Mouse (Mus musculus) intestine, embryonic 16.5 days (tissue): Measurements from ENCODE around the gene Ranbp10. TPM values are rescaled to one million over a fixed set of nuclear protein-coding genes. Genes with fewer than 3 reads are reported as not detected.

Source experiments
- ATAC-seq: fragments of 200-750 bp; cut with Nextera tagmentation; 2 replicates; pipeline ENCODE4 v1.8.0; 2017; ENCODE audit warnings: moderate TSS enrichment, moderate library complexity
- H3K27ac ChIP-seq: fragments of 300-500 bp; sonication (generic); 2 replicates; pipeline ENCODE4 v1.5.1; 2014; ENCODE audit warnings: mild to moderate bottlenecking, low read length
- H3K27me3 ChIP-seq: fragments of 300-500 bp; sonication (generic); replicated peaks from 2 replicates; pipeline ENCODE4 v1.6.1; 2014; ENCODE audit warnings: low read length, control low read depth, mixed read lengths; ENCODE audit not compliant: control insufficient read depth, insufficient read depth
- H3K36me3 ChIP-seq: fragments of 300-500 bp; sonication (generic); 2 replicates; pipeline ENCODE4 v1.6.1; 2014; ENCODE audit warnings: low read length, control low read depth; ENCODE audit not compliant: control insufficient read depth, insufficient read depth
- H3K4me1 ChIP-seq: fragments of 300-500 bp; sonication (generic); 2 replicates; pipeline ENCODE4 v1.6.1; 2014; ENCODE audit warnings: low read length, control low read depth, mixed read lengths; ENCODE audit not compliant: control insufficient read depth, insufficient read depth
- H3K4me2 ChIP-seq: fragments of 300-500 bp; sonication (generic); 2 replicates; pipeline ENCODE4 v1.6.1; 2014; ENCODE audit warnings: low read depth, low read length, control low read depth
- H3K4me3 ChIP-seq: fragments of 300-500 bp; sonication (generic); 2 replicates; pipeline ENCODE4 v1.5.1; 2014; ENCODE audit warnings: mild to moderate bottlenecking, low read length
- H3K9ac ChIP-seq: fragments of 300-500 bp; sonication (generic); 2 replicates; pipeline ENCODE4 v1.6.1; 2014; ENCODE audit warnings: low read depth, low read length
- H3K9me3 ChIP-seq: fragments of 300-500 bp; sonication (generic); 2 replicates; pipeline ENCODE4 v1.6.1; 2016; ENCODE audit warnings: low read length, control low read depth; ENCODE audit not compliant: control insufficient read depth
- WGBS: fragments of 180-500 bp; shearing (Covaris S2); extraction: QIAGEN DNeasy Blood & Tissue Kit; methylation state at CpG from one replicate; pipeline ENCODE4 v1.1.7; 2014; 5-methylcytosine and 5-hydroxymethylcytosine counted together
- polyA plus RNA-seq: library from polyadenylated mRNA; unstranded; fragments of >200 nt; fragmentation: Nextera tagmentation; extraction: Ambion mirVana; gene quantifications from 2 replicates; pipeline ENCODE4 v1.2.1, GENCODE M21; 2015

Ranbp10 gene
- polyA plus RNA-seq = 7.1 and 8.2 TPM in 2 replicates

DNA sequence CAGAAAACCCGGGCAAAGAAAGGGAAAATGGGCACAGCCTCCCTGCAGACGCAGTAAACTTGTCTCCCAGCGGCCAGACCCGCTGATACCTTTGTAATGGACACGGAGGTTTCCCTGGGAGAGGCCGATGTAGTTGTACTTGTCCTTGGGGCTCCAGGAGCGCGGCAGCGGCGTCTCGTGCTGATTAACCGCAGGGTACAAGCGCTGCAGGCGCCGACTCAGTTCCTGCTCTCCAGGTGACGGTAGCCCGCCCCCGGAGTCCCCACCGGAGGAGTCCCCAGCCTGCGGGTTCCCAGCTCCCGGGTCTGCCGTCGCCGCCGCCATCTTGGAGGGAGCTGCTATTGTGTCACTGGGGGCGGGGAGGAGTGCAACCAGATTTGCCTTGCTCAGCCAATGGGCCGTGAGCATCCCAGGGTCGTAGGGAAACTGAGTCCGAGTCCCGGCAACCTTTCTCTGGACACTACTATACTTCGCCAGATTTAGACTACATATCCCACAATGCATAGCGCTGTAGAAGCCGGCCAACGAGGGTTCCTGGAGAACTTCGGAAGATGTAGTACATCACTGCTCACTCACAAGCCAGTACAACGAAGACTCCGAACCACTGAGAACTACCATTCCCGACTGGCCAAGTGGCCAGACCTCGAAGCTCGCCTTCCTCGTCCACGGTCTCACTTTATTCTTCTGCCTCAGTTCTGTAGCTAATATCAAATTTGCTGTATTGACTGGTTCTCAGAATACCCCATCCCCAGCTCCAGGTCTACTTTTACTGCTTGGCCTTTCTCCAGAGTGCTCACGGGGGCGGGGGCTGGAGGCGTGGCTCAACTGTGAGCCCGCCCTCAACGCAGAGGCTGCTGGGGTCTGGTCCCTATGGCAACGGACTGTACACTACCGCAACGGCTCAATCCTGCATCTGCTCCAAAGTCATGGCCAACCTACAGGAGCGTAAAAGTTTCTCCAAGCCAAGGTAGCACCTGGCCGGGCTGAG is at the start of gene Ranbp10, which contains the start of gene Tsnaxip1:
TSS of gene Ranbp10 (minus strand) at position 490 of the 988 bp plus-strand sequence.
TSS of gene Tsnaxip1 (plus strand) at position 871 of the 988 bp plus-strand sequence.
- WGBS = under 1% methylated on average over 52 of the region's 52 CpGs
- peaks cover 9% of the 10 kb centered on the region for H3K4me1 ChIP-seq
- ATAC-seq = peak; percentile 99
- H3K27me3 ChIP-seq = no peaks in the 10 kb centered on the region
- peaks cover 2% of the 10 kb centered on the region; the same call in 1 of the 2 replicates for H3K36me3 ChIP-seq
- H3K9me3 ChIP-seq = no peaks in the 10 kb centered on the region
- peak within 1 kb of the TSS; percentile 87 for H3K4me3 ChIP-seq
- peak within 1 kb of the TSS; percentile 69 for H3K27ac ChIP-seq
- peak within 1 kb of the TSS; percentile 89 for H3K9ac ChIP-seq
- peak within 1 kb of the TSS; percentile 80 for H3K4me2 ChIP-seq

DNA sequence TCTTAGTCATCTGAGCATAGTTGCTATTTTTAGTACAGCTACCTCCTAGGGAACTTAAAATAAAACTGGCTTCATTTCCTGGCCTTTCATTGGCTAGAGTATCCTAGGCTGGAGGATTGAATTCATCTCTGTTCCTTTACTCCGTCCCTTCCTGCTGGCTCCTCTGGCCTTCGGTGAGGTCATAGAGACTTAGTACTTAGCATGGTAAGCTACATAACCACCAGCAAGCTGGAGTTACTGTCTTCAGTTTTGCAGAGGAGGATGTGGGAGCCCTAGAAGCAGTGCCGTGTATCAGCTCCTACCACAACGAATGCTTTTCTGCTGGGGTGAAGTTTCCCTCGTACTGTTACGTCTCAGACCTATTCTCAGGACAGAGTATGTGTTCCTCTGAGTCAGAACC is 47.2 kb upstream of the Ranbp10 start:
- no peaks in the 10 kb centered on the region for H3K9me3 ChIP-seq
- H3K4me1 ChIP-seq = no peaks in the 10 kb centered on the region; the same call in 1 of the 2 replicates
- no peak for ATAC-seq
- no peaks in the 10 kb centered on the region for H3K27me3 ChIP-seq
- H3K4me2 ChIP-seq = no peak overlapping the region
- no peak overlapping the region for H3K27ac ChIP-seq
- peaks cover 22% of the 10 kb centered on the region for H3K36me3 ChIP-seq
- no peak overlapping the region for H3K9ac ChIP-seq
- WGBS = 80% methylated on average over 6 of the region's 6 CpGs
- H3K4me3 ChIP-seq = no peak overlapping the region

DNA sequence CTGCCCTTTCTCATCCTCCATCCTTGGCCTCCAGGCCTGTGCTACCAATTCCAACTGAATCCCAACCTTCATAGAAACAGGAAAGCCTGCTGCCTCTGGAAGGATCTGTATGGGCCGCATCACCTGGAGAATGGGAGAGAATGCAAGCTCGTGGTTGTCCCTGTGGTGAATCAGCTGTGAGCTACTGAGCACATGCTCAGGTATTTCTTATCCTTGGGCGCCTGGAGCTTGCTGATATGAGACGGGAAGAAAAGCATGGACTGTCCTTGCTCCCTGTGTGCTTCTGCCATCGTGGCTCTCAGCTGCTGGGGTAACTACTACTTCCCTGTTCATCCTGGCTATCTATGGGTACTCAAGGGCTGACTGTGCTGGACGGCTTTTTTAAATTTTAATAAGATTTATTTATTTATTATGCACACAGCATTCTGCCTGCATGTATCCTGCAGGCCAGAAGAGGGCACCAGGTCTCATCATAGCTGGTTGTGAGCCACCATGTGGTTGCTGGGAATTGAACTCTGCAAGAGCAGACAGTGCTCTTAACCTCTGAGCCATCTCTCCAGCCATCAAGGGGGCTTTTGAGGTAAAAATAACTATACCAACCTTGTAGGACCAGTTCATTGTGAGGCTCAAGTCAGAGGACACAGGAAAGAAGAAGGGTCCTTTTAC is 39.3 kb upstream of the Ranbp10 start:
- Histone ChIP-seq H3K4me2 (no peak overlapping the region), H3K27me3 (no peaks in the 10 kb centered on the region), H3K9me3 (no peaks in the 10 kb centered on the region), H3K4me3 (no peak overlapping the region), H3K36me3 (peaks cover 13% of the 10 kb centered on the region), H3K4me1 (peaks cover 19% of the 10 kb centered on the region), H3K9ac (no peak overlapping the region), H3K27ac (no peak overlapping the region)
- WGBS = 85% methylated on average over 6 of the region's 6 CpGs
- no peak for ATAC-seq

DNA sequence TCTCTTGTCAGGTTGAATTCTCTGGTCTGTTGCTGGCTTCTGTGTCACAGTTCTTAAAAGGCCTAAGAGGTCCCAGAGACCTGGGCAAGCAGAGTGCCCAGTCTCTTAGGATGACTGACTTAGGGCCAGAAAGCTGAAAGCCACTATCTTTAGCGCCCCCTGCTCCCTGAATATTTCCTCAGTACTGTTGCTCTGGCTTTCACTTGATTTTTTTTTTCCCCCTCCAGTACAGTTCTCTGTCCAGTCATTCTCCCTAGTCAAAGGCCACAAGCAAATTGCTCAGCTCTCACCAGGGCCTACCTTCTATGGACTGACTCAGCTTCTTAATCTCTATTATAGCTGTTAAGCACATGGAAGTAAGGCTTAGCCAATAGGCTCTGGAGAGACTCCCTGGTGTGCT is 34.8 kb upstream of the Ranbp10 start:
- Histone ChIP-seq H3K4me1 (peaks cover 40% of the 10 kb centered on the region), H3K4me2 (peak overlapping the region; percentile 84), H3K27me3 (no peaks in the 10 kb centered on the region), H3K9ac (peak overlapping the region; percentile 95; the same call in 1 of the 2 replicates), H3K36me3 (0 out of 2 replicates have a peak, but pooled peaks cover 6% of the 10 kb centered on the region), H3K4me3 (peak overlapping the region; percentile 100), H3K27ac (peak overlapping the region; percentile 91; the same call in 1 of the 2 replicates), H3K9me3 (no peaks in the 10 kb centered on the region)
- WGBS = 0% methylated on average over 1 of the region's 1 CpGs
- ATAC-seq = no peak

DNA sequence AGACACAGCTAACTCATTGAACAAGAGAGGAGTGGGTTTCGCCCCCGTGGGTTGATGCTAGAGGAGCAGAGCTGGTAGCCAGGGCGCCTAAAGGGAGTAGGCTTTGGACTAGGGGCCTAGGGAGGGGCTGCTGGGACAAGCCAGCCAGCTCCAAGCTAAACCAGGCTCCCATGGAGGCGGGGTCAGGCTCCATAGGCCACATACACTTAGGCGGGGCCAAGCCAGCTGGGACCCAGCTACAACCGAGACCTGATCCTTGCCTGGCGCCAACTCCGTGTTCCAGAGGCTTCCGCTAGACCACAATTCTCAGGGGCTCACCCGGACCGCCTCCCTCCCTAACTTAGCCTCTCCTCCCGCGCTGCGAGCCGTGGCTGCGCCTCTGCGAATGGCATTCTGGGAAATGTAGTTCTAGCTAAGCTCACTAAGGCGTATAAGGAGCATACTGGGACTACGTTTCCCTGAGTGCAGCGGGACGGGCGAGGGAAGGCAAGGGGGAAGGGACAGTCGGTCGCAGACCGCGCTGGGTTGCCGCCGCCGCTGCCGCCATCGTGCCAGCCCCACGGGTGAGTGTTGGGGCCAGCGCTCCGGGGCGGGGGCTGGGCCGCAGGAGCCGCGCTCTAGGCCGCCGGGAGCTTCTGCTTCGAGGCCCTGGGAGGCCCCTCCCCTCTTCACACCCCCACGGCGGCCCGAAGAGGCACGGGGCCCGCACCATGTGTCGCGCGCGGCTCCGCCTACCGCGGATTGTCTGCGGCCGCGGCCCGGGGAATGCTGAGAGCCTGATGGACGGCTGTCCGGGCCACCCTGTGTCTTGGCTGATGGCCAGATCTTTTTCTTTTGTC is 33.2 kb upstream of the Ranbp10 start, which contains the start of gene Nutf2:
TSS of gene Nutf2 (plus strand) at position 438 of the 839 bp plus-strand sequence.
- H3K4me2 ChIP-seq = peak within 1 kb of the TSS; percentile 84

DNA sequence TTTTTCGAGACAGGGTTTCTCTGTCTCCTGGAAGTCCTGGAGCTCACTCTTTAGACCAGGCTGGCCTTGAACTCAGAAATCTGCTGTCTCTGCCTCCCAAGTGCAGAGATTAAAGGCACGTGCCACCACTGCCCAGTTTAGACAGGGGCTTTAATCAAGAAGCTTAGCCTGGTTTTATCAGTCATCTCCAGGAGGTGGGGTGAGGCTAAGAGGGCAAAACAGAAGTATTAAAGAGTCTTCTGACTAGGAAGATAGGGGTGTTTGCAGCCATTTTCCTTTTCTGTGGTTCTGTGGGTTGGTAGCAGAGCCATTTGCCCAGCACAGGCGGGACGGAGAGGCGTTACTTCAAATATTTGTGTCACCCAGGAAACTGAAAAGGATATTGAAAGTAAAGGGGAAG is 32.2 kb upstream of the Ranbp10 start:
- WGBS = 63% methylated on average over 5 of the region's 5 CpGs
- H3K9me3 ChIP-seq = no peaks in the 10 kb centered on the region
- no peaks in the 10 kb centered on the region for H3K36me3 ChIP-seq
- peaks cover 46% of the 10 kb centered on the region for H3K4me1 ChIP-seq
- H3K4me3 ChIP-seq = no peak overlapping the region
- H3K27ac ChIP-seq = peak overlapping the region; percentile 86
- H3K9ac ChIP-seq = peak overlapping the region; percentile 62; the same call in 1 of the 2 replicates
- H3K4me2 ChIP-seq = no peak overlapping the region
- ATAC-seq = no peak
- no peaks in the 10 kb centered on the region for H3K27me3 ChIP-seq

More for the DNA sequence above, 33.2 kb upstream of the Ranbp10 start, which contains the start of gene Nutf2:
- WGBS = under 1% methylated on average over 59 of the region's 59 CpGs
- Histone ChIP-seq H3K9ac (peak within 1 kb of the TSS; percentile 95), H3K4me1 (peaks cover 47% of the 10 kb centered on the region), H3K27ac (peak within 1 kb of the TSS; percentile 91), H3K9me3 (no peaks in the 10 kb centered on the region), H3K4me3 (peak within 1 kb of the TSS; percentile 100), H3K36me3 (no peaks in the 10 kb centered on the region), H3K27me3 (no peaks in the 10 kb centered on the region)
- ATAC-seq = peak; percentile 98

DNA sequence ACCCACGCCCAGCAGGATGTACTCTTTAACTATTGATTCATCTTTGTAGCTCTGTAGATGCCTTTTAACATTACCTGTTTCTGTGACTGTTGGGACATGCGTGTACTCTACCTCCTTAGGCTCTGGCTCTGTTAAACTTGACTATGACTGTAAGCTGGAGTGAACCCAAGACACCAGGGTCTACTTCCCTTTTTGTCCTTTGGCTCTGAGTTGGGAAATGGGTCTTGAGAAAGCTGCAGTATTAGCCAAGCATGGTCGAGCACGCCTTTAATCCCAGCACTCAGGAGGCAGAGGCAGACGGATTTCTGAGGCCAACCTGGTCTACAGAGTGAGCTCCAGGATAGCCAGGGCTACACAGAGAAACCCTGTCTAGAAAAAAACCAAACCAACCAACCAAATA is 31.3 kb upstream of the Ranbp10 start:
- peaks cover 41% of the 10 kb centered on the region for H3K4me1 ChIP-seq
- no peak overlapping the region for H3K9ac ChIP-seq
- H3K36me3 ChIP-seq = no peaks in the 10 kb centered on the region
- H3K9me3 ChIP-seq = no peaks in the 10 kb centered on the region
- WGBS = 88% methylated on average over 5 of the region's 5 CpGs
- H3K4me3 ChIP-seq = no peak overlapping the region
- H3K27me3 ChIP-seq = no peaks in the 10 kb centered on the region
- no peak overlapping the region for H3K4me2 ChIP-seq
- no peak overlapping the region for H3K27ac ChIP-seq
- no peak for ATAC-seq

DNA sequence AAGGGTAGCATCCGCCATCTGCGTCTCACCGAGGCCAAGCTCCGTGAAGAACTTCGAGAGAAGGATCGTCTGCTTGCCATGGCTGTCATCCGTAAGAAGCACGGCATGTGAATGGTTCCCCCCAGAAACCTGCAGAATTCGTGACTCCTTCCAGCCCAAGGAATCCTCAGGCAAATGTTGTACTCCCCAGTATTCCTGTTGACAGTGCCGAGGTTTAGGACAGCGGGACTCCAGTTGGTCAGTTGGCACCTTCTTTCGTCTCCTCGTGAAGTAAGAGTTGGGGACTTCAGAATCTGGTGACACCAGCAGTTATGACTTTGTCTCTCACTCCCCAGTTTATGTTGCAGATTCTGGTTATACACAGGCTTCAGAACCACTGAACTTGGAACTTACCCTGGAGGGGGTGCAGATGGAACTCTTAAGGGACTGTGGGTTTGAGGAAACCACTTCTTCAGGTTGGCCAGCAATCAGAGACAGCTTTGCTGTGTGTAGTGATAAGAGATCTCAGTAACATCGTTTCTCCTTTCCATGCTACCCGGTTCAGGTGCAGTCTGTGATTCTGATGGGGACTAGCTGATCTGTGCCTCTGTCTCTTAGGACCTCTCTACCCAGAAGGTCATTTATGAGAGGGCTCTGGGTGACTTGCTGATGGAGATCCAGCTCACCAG is 29.2 kb upstream of the Ranbp10 start:
- ATAC-seq = no peak
- peaks cover 28% of the 10 kb centered on the region for H3K4me1 ChIP-seq
- H3K9me3 ChIP-seq = no peaks in the 10 kb centered on the region
- WGBS = 18% methylated on average over 15 of the region's 15 CpGs
- peak overlapping the region; percentile 79; the same call in 1 of the 2 replicates for H3K27ac ChIP-seq
- H3K4me2 ChIP-seq = peak overlapping the region; percentile 67
- peak overlapping the region; percentile 84 for H3K4me3 ChIP-seq
- H3K36me3 ChIP-seq = no peaks in the 10 kb centered on the region
- H3K9ac ChIP-seq = peak overlapping the region; percentile 87
- H3K27me3 ChIP-seq = no peaks in the 10 kb centered on the region
